8 mouse cellular contexts compared by ENCODE assay signal in genomic region chr6:128295876-128296749, GRCm38 (mm10). TPM values are rescaled to one million over a fixed set of nuclear protein-coding genes. Genes with fewer than 3 reads are reported as not detected.
DNase-seq lines count a peak whose midpoint lies in the region; ATAC-seq and TF ChIP-seq lines count a peak whose summit lies in the region.

No protein-coding gene starts in this region.

- TF ChIP-seq POLR2A in cerebellum, adult 2 months (IDR thresholded peaks at IDR 0.05; ENCODE audit: borderline replicate concordance, insufficient read depth, low read length): no peak

- 5% methylated on average over 6 of the region's 6 CpGs for WGBS in cerebellum, adult 2 months
- WGBS in lung, embryonic 15.5 days: 17% methylated on average over 5 of the region's 6 CpGs

- H3K4me3 ChIP-seq in cerebellum, adult 2 months (replicated peaks; ENCODE audit: insufficient read depth, low read depth, low read length): no peak overlapping the region
- H3K4me3 ChIP-seq in lung, embryonic 15.5 days: no peak overlapping the region

- H3K4me2 ChIP-seq in lung, embryonic 15.5 days: peak overlapping the region; percentile 20

- no peak for TF ChIP-seq CTCF in cerebellum, adult 2 months (IDR thresholded peaks at IDR 0.05; ENCODE audit: borderline replicate concordance, insufficient read depth, low read depth, low read length)

- H3K9ac ChIP-seq in lung, embryonic 15.5 days: no peak overlapping the region; the same call in 1 of the 2 replicates

- peak; percentile 20 to 24 for DNase-seq in frontal cortex, postnatal 10 days (ENCODE audit: low spot score in 2 of 2)
- peak; percentile 87 to 91 for DNase-seq in cerebellum, adult 2 months
- peak; percentile 71 for DNase-seq in heart, adult 8-10 months (ENCODE audit: low spot score)
- peak; percentile 75 to 84 for DNase-seq in kidney, adult 8-10 months
- DNase-seq in B cell, adult 2 months: no peak
- no peak for DNase-seq in embryo, embryonic 10 days (ENCODE audit: low spot score)

- H3K9me3 ChIP-seq in lung, embryonic 15.5 days: no peaks in the 10 kb centered on the region

- ATAC-seq in frontal cortex, adult (ENCODE audit: low TSS enrichment): no peak
- ATAC-seq in lung, embryonic 15.5 days (ENCODE audit: borderline replicate concordance, extremely low read depth, low FRiP score, low TSS enrichment): peak; percentile 27

- no peaks in the 10 kb centered on the region for H3K36me3 ChIP-seq in lung, embryonic 15.5 days

- peaks cover 46% of the 10 kb centered on the region for H3K4me1 ChIP-seq in cerebellum, adult 2 months (ENCODE audit: control insufficient read depth, insufficient read depth, low read length)
- H3K4me1 ChIP-seq in lung, embryonic 15.5 days: peaks cover 39% of the 10 kb centered on the region

- no peaks in the 10 kb centered on the region for H3K27me3 ChIP-seq in cerebellum, adult 2 months (ENCODE audit: control insufficient read depth, insufficient read depth, low read length)
- peaks cover 11% of the 10 kb centered on the region; the same call in 1 of the 2 replicates for H3K27me3 ChIP-seq in lung, embryonic 15.5 days

- peak overlapping the region; percentile 72 for H3K27ac ChIP-seq in cerebellum, adult 2 months (ENCODE audit: insufficient read depth, low read length)
- peak overlapping the region; percentile 86 for H3K27ac ChIP-seq in lung, embryonic 15.5 days

RNA-seq across cellular contexts. Expression of gene Tead4, which starts 4.5 kb away (rescaled TPM):
- 4.7 and 5.5 TPM in 2 replicates for polyA plus RNA-seq in cerebellum, adult 2 months (2012; rRNA removed)
- 1 to 10 TPM; 2.0 to 4.0 (median 3.1) TPM for total RNA-seq in heart, adult 8-10 months (2022)
- 5.1 and 5.6 TPM in 2 replicates for polyA plus RNA-seq in lung, embryonic 15.5 days (2015; fragmentation: Nextera tagmentation; extraction: Ambion mirVana)

RNA-seq across cellular contexts. Expression of gene Tulp3, which starts 59.5 kb away (rescaled TPM):
- 44.0 and 44.8 TPM in 2 replicates for polyA plus RNA-seq in cerebellum, adult 2 months (2012; rRNA removed)
- 1 to 10 TPM; 6.6 to 9.9 (median 7.8) TPM for total RNA-seq in heart, adult 8-10 months (2022)
- 16.6 and 21.6 TPM in 2 replicates for polyA plus RNA-seq in lung, embryonic 15.5 days (2015; fragmentation: Nextera tagmentation; extraction: Ambion mirVana)

Comparison
In these comparisons a context has a peak if more than half of its experiments do, and no peak if none do; other contexts are left out.
1. DNase-seq: peak in frontal cortex, postnatal 10 days (2 of 2), cerebellum, adult 2 months (2 of 2), heart, adult 8-10 months (single experiment) and kidney, adult 8-10 months (2 of 2); none in B cell, adult 2 months (0 of 2) and embryo, embryonic 10 days (single experiment).